Mouse (Mus musculus) spleen, adult 12 weeks (tissue): ENCODE results near the gene Hist1h1a.
"Not testable (repeated sequence)": the region's sequence is repeated elsewhere in the genome, so short reads cannot be mapped to it uniquely, and the experiment has no call there.

Experiments
- DNase-seq: peaks from one replicate; pipeline ENCODE4 v3.0.0; 2022; ENCODE audit warnings: low spot score

The Hist1h1a gene

GRCm38 (mm10) chr13:23763586-23764323 is at the start of gene Hist1h1a:
Gene Hist1h1a (plus strand): TSS chr13:23763666.
- peak; percentile 92 for DNase-seq

- no peak for DNase-seq
These were observed 47.0 kb upstream of the Hist1h1a start for GRCm38 (mm10) chr13:23716261-23717042.

GRCm38 (mm10) chr13:23717176-23717575 is 46.3 kb upstream of the Hist1h1a start:
- DNase-seq: no peak

GRCm38 (mm10) chr13:23717593-23718245 is 45.7 kb upstream of the Hist1h1a start:
- DNase-seq: not testable (repeated sequence)

- DNase-seq: no peak
These were observed 39.2 kb upstream of the Hist1h1a start for GRCm38 (mm10) chr13:23724239-23724638.

GRCm38 (mm10) chr13:23725213-23725612 is 38.3 kb upstream of the Hist1h1a start:
- DNase-seq: no peak

GRCm38 (mm10) chr13:23728472-23729191 is 34.8 kb upstream of the Hist1h1a start:
- no peak for DNase-seq

DNA sequence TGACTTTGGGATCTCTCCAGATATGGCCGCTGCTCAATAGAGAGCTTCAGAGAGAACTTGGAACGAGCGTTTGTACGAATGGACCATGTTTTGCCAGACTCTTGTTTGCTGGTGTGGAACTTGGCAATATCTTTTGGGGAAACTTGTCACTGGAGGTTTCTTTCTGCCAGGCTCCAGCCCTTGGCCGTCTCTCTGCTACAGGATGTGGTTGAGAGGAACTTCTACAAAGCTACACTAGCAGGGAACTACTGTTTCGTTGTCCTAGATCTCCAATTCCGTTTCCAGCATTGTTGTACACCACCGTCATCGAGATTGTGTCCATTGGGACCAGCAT is 34.3 kb upstream of the Hist1h1a start:
- DNase-seq: no peak

DNA sequence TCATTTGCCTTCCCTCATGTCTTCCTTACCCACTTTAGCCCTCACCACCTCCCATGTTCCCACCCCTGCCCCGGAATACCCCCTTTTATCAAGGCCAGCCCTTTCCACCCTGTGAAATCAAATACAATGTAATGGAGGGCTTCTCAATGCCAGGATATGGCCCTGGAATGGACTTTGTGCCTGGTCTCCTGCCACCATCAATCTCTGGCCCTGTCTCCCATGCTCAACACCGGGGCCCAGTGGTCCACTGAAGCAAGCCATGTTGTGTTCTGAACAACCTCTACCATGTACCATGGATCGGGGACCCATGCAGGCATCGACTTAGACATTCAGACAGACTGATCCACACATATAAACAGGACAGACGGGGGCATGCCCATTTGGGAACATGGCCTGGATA is 33.8 kb upstream of the Hist1h1a start:
- no peak for DNase-seq

DNA sequence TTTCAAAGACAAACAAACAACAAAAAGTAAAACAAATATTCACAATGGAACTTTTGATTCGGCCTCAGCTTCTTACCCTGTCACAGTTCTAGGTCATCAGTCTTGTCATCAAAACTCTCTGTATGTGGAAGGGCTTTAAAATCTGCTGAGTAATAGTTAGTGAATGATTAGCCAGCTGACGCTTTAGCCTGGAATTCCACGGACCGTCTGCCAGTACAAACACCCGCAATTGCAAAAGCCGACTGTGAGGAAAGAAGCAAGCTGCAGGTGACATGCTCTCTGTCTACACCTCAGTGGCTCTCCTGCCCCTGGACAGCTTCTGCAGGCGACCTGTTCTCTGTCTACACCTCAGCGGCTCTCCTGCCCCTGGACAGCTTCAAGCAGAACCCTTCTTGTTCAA is 33.0 kb upstream of the Hist1h1a start:
- DNase-seq: no peak

DNA sequence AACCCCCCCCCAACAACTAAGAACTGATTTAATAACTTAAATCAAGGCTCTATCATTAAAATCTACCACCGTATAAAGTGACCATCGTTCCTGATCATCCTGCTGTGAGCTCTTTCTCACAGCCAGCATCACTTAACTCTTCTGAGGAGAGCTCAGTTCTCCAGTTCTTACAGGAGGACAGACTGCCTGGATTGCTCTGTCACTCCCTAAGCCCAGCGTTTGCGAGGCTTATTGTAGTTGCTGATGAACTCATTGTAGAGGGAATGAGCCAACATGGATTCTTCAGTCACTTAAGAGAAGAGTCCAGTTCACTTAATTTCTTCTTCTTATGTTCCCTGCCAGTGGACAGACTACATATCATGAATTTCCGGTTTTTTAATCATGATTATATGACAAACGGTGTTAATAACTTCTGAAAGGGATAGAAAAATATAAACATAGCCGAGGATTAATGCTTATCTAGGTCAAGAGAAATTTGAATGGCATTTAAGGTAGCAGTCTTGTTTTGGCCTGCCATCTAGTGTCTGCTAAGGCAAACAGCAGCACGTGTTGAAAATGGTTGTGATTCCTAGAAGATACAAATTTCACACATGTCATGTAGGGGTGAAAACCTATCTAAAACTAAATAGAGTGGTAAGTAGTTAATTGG is 31.2 kb upstream of the Hist1h1a start:
- DNase-seq: no peak

DNA sequence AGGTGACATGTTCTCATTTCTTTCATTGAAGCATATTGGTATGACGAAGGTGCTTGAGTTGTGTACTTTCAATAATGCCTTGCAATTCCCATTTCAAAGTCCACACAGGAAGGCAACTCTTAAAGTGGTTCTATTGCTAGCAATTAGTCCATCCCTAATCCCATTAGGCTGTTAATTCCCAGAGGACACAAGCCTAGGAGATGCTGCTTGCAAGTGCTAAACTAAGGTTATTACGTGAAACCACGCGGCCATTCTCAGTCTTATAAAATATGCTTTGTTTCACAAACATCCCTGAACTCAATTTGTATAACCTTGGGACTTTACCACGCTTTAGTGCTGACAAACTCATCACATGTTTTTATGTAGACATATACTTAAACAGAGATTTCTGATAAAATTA is 26.4 kb upstream of the Hist1h1a start:
- no peak for DNase-seq

DNA sequence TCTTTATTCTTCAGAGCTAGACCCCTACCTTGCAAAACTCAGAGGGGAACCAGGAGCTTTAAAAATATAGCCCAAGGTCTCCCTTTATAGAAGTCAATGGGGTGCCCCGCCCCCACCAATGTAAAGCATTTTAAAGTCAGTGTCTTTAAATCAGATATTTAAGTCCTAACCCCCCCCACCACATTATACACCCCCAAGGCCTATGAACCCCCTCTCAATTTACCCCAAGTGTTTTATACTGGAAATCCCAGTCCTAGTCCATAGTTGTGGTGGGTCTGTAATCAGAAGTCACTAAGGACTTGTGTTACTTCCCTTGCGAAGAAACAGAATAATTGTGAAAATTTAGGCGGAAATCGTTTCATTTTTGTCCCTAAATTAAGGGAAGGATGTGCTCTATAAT is 25.4 kb upstream of the Hist1h1a start:
- no peak for DNase-seq

DNA sequence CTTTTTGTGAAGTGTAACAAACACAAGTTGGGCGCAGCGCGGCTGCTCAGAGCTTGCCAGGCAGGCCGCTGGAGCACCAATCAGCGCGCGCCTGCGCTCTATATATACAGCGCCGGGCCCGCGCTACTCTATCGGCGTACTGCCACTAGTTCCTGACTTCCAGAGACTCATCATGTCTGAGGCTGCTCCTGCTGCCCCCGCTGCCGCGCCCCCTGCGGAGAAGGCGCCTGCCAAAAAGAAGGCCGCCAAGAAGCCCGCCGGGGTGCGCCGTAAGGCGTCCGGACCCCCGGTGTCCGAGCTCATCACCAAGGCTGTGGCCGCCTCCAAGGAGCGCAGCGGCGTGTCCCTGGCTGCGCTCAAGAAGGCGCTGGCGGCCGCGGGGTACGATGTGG is 24.8 kb upstream of the Hist1h1a start, which contains the start of gene Hist1h1c:
TSS of gene Hist1h1c (plus strand) at position 132 of the 392 bp plus-strand sequence.
- DNase-seq: peak; percentile 98

GRCm38 (mm10) chr13:23739069-23739921 is 24.2 kb upstream of the Hist1h1a start:
- DNase-seq: peak; percentile 91

DNA sequence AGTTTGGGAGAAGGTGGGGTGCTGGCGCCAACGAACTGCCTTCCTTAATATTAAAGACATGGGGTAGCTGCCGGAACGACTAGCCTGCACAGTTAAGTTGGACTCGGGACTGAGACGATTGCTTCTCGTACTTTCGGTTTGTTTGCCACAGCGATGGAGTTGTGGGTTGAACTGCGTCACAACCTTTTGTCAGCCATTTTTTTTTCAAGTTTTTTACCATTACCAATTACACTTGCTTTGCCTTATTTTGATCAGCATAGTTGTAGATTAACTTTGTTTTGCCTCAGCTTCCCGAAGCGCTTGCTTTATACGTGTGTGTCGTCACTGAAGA is 23.6 kb upstream of the Hist1h1a start:
- DNase-seq: no peak

DNA sequence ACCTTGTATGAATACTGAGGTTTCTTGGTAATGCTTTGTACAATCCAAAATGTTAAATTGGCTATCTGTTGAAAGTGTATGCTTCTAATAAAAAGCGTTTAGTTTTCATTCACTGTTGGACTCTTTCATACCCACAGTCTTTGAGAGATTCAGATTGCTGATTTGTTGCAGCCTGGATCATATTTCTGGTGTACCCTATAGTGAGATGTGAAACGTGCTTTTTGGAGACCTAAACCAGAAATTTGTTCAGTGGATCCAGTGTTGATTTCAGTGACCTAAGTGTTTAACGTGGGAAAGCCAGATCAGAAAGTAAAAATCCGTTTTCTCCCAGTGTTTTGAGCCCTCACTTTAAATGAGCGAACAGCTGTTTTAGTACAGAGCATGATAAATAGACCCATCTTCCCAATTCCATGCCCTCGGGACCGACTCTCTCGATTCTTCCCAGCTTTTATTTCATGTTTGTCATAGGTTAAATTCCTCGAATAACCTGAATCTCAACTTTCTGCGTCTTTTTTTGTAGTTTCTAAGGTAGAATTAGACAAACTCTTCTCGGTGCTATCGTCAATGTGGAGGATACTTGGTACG is 23.1 kb upstream of the Hist1h1a start:
- DNase-seq: no peak

DNA sequence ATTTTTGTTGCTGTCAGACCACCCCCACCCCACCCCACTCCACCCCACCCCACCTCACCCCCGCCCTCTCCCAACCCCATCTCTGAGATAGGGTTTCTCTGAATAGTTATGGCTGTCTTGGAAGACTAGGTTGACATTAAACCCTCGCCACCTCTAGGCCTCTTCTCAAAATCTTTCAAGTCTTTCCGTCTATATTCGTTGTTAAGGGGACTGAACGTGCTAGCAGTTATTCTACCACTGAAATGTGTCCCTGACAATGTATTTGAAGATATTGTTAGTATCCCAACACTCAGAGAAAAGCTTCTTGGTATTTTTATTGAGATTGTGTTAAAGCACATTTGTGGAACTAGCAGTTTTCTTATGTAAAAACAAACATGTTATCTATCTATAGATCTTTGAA is 22.6 kb upstream of the Hist1h1a start:
- DNase-seq: no peak

DNA sequence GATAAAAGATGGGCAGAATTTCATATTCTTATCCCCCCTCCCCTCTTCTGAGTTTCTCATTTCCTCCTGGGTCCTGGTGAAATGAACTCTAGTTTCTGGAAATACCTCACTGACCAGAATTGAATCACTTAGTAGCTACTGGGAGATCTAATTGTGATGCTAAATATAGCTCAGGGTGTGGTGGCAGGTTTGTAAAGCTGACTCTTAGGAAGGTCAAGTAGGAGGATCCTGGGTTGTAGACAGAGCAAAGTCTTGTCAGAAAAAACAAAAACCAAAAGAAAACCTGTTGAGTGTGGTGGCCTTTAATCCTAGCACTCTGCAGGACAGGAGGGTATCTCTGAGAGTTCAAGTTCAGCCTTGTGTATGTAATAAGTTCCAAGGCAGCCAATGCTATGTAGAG is 21.5 kb upstream of the Hist1h1a start:
- no peak for DNase-seq

DNA sequence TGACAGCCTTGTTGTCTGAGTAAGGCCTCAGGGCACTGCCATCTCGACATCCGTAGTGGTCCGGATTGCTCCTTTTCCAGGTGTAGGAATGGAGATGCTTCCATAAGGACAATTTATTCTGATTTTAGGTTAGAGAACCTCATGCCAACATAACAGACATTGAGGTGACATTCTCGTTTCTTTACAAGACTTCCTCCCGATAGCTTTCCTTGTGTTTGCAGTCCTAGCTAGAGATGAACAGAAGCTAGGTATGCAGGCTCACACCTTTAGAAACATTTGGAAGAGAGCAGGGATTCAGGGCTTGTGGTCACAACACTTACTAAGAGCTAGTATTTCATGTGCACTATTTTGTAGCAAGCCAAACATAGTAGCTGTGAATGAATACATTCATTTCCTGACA is 20.3 kb upstream of the Hist1h1a start:
- no peak for DNase-seq

DNA sequence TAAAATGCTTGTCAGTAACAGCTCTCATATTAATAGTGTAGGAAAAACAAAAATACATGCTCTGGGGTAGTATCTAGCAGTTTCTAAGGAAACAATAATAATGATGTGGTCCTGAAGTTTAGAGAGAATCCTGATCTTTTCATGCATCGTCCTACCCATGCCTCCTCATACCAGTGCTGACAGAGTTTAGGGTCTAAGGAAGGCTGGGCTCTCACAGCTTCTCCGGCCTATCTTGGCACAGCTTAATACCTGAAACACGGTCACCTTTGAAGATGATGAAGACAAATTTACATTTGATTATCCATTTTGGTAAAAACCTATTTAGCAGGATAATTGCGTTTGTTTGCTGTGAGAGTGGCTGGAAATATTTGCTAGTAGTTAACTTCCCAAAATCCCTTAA is 19.5 kb upstream of the Hist1h1a start:
- no peak for DNase-seq
